Mouse (Mus musculus) left cerebral cortex, postnatal 4 days (tissue): Measurements from ENCODE around the gene Fbxo46. TPM values are rescaled to one million over a fixed set of nuclear protein-coding genes. Genes with fewer than 3 reads are reported as not detected.

Experiments
- microRNA-seq: library from miRNA; unstranded; fragments of <30 nt; microRNA quantifications from one replicate; pipeline ENCODE4 v1.2.0, GENCODE M21; 2022
- total RNA-seq, 2 experiments: library from RNA; stranded (reverse); gene quantifications; 2 replicates each; pipeline ENCODE4 v1.2.3; 2021

Fbxo46 gene
- total RNA-seq, 2 experiments from 2014 or later, result 17.7 to 18.9 TPM

Small RNA genes lying within 50 kb of the gene (microRNA-seq; reads per million reads assigned to microRNA genes)
- gene Mir3100, result 3.6 reads per million, percentile 6 among the genes with 10 or more reads in this experiment
- 3,617 reads per million, percentile 88 among the genes with 10 or more reads in this experiment for gene Mir330

Other genes with a start within 250 kb of the Fbxo46 start
- 10 to 100 TPM; 16.1 to 16.8 TPM for gene Pglyrp1, start 248.5 kb upstream of the Fbxo46 start, total RNA-seq
- 10 to 100 TPM; 16.0 to 23.3 TPM for gene Ccdc61, start 209.4 kb upstream of the Fbxo46 start, total RNA-seq
- 100 to 1,000 TPM; 152 to 154 TPM for gene Nova2, start 194.0 kb upstream of the Fbxo46 start, total RNA-seq
- 1 to 10 TPM; 1.4 to 1.7 TPM for gene Nanos2, start 132.5 kb upstream of the Fbxo46 start, total RNA-seq
- gene Mypop, start 128.6 kb upstream of the Fbxo46 start, total RNA-seq, result 10 to 100 TPM; 18.8 to 20.2 TPM
- 10 to 100 TPM; 56.9 to 60.8 TPM for gene Irf2bp1, start 115.8 kb upstream of the Fbxo46 start, total RNA-seq
- not detected for gene Foxa3, start 96.3 kb upstream of the Fbxo46 start, total RNA-seq
- 10 to 100 TPM; 87.1 to 96.8 TPM for gene Sympk, start 95.5 kb upstream of the Fbxo46 start, total RNA-seq
- gene Rsph6a, start 65.2 kb upstream of the Fbxo46 start, total RNA-seq, result under 1 TPM; 0.30 to 0.46 TPM
- 100 to 1,000 TPM; 147 to 151 TPM for gene Dmwd, start 43.6 kb upstream of the Fbxo46 start, total RNA-seq
- gene Dmpk, start 36.0 kb upstream of the Fbxo46 start, total RNA-seq, result 10 to 100 TPM; 45.3 to 46.5 TPM
- gene Six5, start 25.3 kb upstream of the Fbxo46 start, total RNA-seq, result 1 to 10 TPM; 2.2 to 3.3 TPM
- 10 to 100 TPM in 1 of 2 experiments, 1 to 10 TPM in 1; 9.4 to 11.0 TPM for gene Gm4969, start 1.5 kb upstream of the Fbxo46 start, total RNA-seq
- 10 to 100 TPM; 17.6 to 19.9 TPM for gene Qpctl, start 29.4 kb downstream of the Fbxo46 start, total RNA-seq
- gene Snrpd2, start 29.9 kb downstream of the Fbxo46 start, total RNA-seq, result 100 to 1,000 TPM; 126 to 130 TPM
- gene Gipr, start 46.3 kb downstream of the Fbxo46 start, total RNA-seq, result 10 to 100 TPM; 22.7 to 25.8 TPM
- 100 to 1,000 TPM; 102 to 106 TPM for gene Eml2, start 56.6 kb downstream of the Fbxo46 start, total RNA-seq
- gene Gpr4, start 92.7 kb downstream of the Fbxo46 start, total RNA-seq, result 1 to 10 TPM; 3.5 to 4.3 TPM
- gene Opa3, start 108.5 kb downstream of the Fbxo46 start, total RNA-seq, result 10 to 100 TPM; 33.8 to 35.0 TPM
- 10 to 100 TPM; 45.3 to 46.6 TPM for gene Vasp, start 152.0 kb downstream of the Fbxo46 start, total RNA-seq
- gene Ppm1n, start 160.2 kb downstream of the Fbxo46 start, total RNA-seq, result under 1 TPM; 0.60 to 0.64 TPM
- 100 to 1,000 TPM; 154 to 161 TPM for gene Rtn2, start 162.8 kb downstream of the Fbxo46 start, total RNA-seq
- gene Fosb, start 190.2 kb downstream of the Fbxo46 start, total RNA-seq, result 1 to 10 TPM; 1.2 to 1.3 TPM
- 10 to 100 TPM; 60.1 to 70.9 TPM for gene Ercc1, start 224.9 kb downstream of the Fbxo46 start, total RNA-seq
- 10 to 100 TPM; 15.9 to 18.7 TPM for gene Cd3eap, start 239.6 kb downstream of the Fbxo46 start, total RNA-seq
- 1 to 10 TPM; 6.0 to 6.4 TPM for gene Ppp1r13l, start 239.9 kb downstream of the Fbxo46 start, total RNA-seq